Mouse (Mus musculus) layer of hippocampus, adult 11-12 months (tissue): ENCODE data around the gene Galk2.

ENCODE experiments used
- DNase-seq: peaks from one replicate; pipeline ENCODE4 v3.0.0; 2022; ENCODE audit warnings: low spot score

The Galk2 gene

GRCm38 (mm10) chr2:125943301-125943700 is 84.4 kb downstream of the Galk2 start:
- DNase-seq: no peak

- DNase-seq: no peak
These were observed 89.3 kb downstream of the Galk2 start for GRCm38 (mm10) chr2:125948195-125948594.

DNA sequence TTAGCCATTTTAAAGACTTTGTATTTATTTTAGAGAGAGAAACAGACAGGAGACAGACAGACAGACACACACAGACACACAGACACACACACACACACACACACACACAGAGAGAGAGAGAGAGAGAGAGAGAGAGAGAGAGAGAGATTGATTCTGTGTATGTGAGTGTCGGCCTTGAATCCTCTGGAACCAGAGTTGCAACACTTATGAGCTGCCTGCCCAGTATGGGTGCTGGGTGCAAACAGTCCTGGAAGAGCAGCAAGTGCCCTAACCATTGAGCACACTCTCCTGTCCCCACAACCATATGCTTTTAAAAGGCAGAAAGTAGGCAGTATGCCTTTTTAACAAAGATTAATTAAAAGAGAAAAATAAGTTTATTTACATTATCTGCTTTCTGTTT is 109.9 kb downstream of the Galk2 start:
- DNase-seq: no peak

DNA sequence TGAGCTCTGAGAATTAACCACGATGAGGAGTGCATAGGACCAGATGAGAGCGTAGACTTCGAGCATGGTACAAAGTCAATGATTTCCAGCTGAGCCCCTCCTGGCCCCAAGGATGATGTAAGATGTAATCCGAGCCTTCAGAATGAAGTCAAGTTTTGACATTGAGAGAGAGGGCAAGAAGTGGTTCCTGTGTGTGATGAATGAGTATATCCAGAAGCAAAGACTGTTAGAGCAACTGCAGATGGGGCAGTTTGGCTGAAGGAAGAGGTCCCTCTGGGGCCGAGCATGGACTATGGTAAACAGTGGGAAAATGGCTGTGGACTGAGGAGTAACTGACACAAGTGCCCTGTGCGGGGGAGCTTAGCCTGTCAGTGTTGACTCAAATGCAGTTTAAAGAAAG is 114.3 kb downstream of the Galk2 start:
- no peak for DNase-seq

DNA sequence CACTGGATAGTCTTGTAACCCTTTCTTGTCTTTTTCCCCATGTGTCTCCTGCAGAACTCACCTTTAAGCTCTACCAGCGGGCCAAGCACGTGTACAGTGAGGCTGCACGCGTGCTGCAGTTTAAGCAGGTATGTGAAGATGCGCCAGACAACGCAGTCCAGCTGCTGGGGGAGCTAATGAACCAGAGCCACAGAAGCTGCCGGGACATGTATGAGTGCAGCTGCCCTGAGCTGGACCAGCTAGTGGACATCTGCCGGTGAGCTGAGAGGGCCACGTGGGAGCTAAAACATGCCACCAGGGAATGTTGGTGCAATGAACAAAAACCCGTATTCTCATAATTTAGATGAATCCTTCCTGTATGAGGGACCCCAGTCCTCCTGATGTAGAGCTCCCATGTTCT is 116.3 kb downstream of the Galk2 start:
- DNase-seq: no peak

DNA sequence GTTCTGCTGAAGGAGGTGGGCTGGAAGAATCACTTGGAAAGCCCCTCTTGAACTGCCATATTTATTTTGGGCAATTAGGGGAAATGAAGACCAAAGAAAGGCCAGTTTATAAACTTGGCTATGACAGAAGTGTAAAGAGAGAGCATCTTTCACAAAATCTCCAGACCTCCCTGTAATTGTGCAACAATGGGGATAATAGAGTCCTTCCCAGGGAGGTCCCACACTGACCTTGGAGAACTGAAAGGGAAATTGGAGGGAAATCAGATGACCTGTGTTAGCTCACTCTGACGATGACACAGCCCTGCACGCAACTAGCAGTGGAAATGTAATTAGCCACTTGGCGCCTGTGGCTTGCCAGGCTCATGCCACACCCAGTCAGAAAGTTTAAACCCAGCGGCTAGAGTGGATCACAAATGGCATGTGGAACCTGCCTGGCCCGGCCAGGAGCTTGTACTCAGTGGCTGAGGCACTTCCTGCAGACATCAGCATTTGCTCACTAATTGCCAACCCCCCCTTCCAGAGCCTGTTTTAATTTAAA is 117.0 kb downstream of the Galk2 start:
- no peak for DNase-seq

DNA sequence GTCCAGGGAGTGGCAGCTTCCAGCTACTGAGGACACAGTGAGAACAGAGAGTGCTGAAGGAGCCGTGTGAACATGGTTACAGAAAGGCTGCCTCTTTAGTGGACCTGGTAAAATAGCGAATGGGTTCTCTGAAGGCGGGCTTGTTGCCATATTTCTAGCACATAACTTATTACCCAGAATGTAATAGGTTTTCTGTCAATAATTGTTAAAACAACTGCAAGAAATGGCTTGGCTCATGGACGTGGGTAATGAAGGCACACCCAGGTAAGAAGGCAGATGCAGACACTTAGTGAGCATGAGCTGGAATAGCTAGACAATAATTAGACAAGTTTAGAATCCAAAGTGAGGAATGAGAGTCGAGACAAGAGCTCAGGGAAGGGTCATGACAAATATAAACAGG is 143.4 kb downstream of the Galk2 start:
- no peak for DNase-seq

DNA sequence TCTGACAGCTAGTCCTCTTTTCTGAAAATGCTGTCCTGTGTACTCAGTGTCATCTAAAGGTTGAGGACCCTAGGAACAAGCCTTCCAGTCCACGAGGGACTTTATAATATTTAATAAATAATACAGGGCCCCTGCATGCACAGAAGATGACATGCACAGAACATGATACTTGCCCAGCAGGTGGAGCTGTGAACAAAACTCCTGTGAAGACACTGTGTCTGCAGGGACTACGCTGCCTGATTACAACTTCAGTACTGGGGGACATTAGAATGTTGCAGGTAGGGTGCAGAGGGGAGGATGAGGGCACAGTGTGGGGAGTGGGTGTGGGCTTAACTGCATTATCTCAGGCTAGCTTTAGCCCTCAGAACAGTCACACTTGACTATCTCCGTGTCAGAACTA is 147.2 kb downstream of the Galk2 start:
- peak; percentile 73 for DNase-seq

DNA sequence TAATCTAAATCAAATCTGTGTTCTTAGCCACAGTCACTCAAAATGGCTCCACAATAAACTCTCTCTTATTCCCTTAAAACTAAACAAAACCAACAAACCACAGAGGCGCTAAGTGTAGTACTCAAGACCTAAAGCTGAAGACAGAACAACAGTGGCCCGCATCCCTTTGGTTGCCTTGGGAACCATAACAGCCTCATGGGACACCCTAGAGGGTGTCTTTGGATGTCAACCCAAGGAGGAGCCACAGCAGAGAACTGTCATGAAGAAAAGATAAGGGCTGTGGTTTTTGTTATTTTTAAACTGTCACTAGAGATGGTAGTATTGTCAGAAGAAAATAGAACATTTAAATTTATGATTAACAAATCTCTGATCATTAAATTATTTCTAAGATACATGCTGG is 147.8 kb downstream of the Galk2 start:
- DNase-seq: no peak

GRCm38 (mm10) chr2:126014989-126015710 is 156.2 kb downstream of the Galk2 start:
- DNase-seq: no peak

DNA sequence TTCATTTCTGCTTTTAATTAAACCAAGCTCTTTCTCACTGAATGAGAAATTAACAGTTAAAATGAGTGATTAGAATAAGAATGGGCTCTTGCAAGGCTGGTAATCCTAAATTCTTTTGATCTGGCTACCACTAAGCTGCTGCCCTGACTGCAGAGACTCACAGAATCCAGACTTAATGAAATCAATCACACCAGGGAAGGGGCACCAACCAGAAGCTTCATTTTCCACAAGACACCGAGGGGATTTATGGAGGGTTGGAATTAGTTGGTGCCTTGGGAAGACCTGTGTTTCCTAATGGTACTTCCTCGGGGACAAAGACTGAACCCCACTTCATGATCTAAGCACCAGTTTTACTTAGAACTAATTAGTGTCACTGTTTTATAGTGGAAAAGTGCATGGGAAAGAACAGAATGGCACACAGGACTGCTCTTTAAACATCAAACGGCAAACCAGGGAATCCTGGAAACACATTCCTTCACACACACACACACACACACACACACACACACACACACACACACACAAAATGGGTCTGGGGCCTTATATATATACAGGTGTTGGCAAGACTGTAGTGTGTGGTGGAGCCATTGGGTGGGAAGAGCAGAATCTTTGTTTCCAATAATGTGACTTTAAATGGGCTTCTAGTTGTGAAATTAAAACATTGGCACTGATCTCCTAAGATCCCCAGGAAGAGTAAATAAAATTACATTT is 157.0 kb downstream of the Galk2 start:
- no peak for DNase-seq

DNA sequence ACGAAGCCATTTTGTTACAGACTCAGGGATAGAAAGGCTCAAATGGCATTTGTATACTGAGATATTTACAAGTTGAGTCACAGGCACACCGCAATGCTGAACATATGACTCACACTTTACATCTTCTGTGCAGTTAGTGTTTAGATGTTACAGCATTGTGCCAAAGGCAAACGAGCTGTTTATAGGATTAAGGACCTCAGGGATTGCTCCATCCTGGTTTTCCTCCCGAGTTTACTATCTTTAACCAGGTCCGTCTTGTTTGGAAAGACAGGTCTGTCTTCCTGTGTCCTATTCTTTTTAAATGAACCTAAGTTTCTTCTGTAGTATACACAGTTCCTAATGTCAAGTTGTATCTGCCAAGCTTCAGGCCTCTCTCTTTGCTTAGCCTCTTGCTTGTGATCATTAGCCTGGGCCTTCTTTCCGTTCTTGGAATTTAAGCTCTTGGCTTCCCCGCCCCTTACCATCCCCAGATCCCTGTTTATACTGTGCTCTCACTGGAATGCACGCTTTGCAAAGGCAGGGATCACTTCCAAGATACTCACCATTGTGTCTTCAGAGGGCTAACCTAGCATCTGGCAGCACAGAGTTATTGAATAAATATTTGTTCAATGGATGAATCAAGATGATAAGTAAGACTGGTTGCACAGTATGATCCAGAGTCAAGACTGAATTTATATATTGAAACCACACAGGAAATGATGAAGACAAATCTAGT is 172.4 kb downstream of the Galk2 start:
- DNase-seq: no peak

DNA sequence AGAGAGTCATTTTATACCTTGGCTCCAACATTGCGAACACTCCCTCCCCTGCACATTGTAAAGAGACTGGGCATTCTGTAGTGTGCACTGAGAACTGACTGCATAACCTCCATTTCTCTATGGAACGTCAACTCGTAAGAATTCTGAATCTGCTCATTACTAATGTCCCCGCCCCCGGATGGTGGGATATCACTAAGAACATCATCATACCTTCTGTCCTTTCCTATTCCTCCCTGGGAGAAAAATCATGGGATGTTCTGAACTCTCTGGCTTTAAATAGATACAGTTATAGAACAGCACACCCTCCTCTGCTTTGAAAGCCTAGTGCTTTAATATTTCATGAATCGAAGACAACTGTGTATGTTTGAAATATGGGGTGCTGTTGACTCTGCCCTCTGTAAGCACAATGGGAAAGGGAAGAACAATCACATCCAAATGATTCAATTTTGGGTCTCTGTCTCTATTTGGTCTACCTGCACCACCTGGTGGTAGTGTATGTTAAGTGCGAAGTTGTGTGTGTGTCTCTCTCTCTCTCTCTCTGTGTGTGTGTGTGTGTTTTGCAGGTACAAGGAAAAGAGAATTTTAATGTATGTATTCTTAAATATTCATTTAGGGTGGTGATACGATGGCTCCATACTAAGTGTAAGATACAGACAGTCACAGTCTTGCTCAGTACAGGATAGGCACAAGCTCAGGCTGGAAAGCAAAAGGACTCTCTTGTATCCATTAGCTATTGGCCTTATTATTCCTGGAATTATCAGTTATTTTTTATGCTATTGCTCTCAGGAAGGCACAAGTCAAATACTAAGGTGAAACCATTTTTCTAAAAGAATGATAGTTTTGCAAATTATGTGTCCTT is 174.4 kb downstream of the Galk2 start:
- peak; percentile 28 for DNase-seq
